Mouse (Mus musculus): ENCODE measurements at regions not wholly inside any gene's neighbourhood (a gene's known extent, or its start where the extent isn't known, plus 50 kb on each side); places are given as distances from the start of the nearest gene placed in this dataset.
"Not testable (repeated sequence)": the region's sequence is repeated elsewhere in the genome, so short reads cannot be mapped to it uniquely, and the experiment has no call there.

GRCm38 (mm10) chr9:30599756-30600155 lies 172.8 kb downstream of the Snx19 start:
- intact Hi-C loops (cut with DNase I), result no loop called here
- DNase-seq (ENCODE audit: low spot score in 2 of 2), result no peak

GRCm38 (mm10) chr9:30597691-30598090 lies 170.8 kb downstream of the Snx19 start:
- no peak for DNase-seq (ENCODE audit: low spot score in 2 of 2)
- intact Hi-C loops (cut with DNase I), result no loop called here

GRCm38 (mm10) chr9:30597092-30597491 lies 170.2 kb downstream of the Snx19 start:
- DNase-seq (ENCODE audit: low spot score in 2 of 2); intact Hi-C loops (cut with DNase I): not testable (repeated sequence)

- no peak for DNase-seq (ENCODE audit: low spot score in 2 of 2)
- intact Hi-C loops (cut with DNase I), result no loop called here
Measured at GRCm38 (mm10) chr9:30592601-30593000, 165.7 kb downstream of the Snx19 start.

GRCm38 (mm10) chr9:30591246-30591645 lies 164.3 kb downstream of the Snx19 start:
- DNase-seq (ENCODE audit: low spot score in 2 of 2), result no peak
- intact Hi-C loops (cut with DNase I), result no loop called here

GRCm38 (mm10) chr9:30590661-30591179 lies 163.8 kb downstream of the Snx19 start:
- intact Hi-C loops (cut with DNase I), result no loop called here
- peak; percentile 22 to 24 for DNase-seq (ENCODE audit: low spot score in 2 of 2)

GRCm38 (mm10) chr9:30581271-30581821 lies 154.4 kb downstream of the Snx19 start:
- no peak for DNase-seq (ENCODE audit: low spot score in 2 of 2)
- intact Hi-C loops (cut with DNase I), result no loop called here

GRCm38 (mm10) chr9:30580500-30580899 lies 153.6 kb downstream of the Snx19 start:
- intact Hi-C loops (cut with DNase I), result no loop called here
- DNase-seq (ENCODE audit: low spot score in 2 of 2), result no peak

- DNase-seq (ENCODE audit: low spot score in 2 of 2), result no peak
Measured at GRCm38 (mm10) chr9:30578213-30578612, 151.3 kb downstream of the Snx19 start.

GRCm38 (mm10) chr9:30577243-30577642 lies 150.3 kb downstream of the Snx19 start:
- no peak for DNase-seq (ENCODE audit: low spot score in 2 of 2)
- intact Hi-C loops (cut with DNase I), result no loop called here

More at GRCm38 (mm10) chr9:30578213-30578612, 151.3 kb downstream of the Snx19 start:
- intact Hi-C loops (cut with DNase I), result no loop called here

- intact Hi-C loops (cut with DNase I), result no loop called here
- no peak for DNase-seq (ENCODE audit: low spot score in 2 of 2)
Measured at GRCm38 (mm10) chr9:30575531-30575930, 148.6 kb downstream of the Snx19 start.

- intact Hi-C loops (cut with DNase I), result no loop called here
- no peak for DNase-seq (ENCODE audit: low spot score in 2 of 2)
Measured at GRCm38 (mm10) chr9:30573294-30573693, 146.4 kb downstream of the Snx19 start.

- intact Hi-C loops (cut with DNase I), result no loop called here
- no peak for DNase-seq (ENCODE audit: low spot score in 2 of 2)
Measured at GRCm38 (mm10) chr9:30571014-30571413, 144.1 kb downstream of the Snx19 start.

- no peak for DNase-seq (ENCODE audit: low spot score in 2 of 2)
- intact Hi-C loops (cut with DNase I), result loop anchor here (5.0 kb wide), 1 partner anchor 372 kb away; no protein-coding TSS in a partner anchor
Measured at GRCm38 (mm10) chr9:30564765-30565680, 138.1 kb downstream of the Snx19 start.

- DNase-seq (ENCODE audit: low spot score in 2 of 2), result no peak
- intact Hi-C loops (cut with DNase I), result loop anchor here (5.0 kb wide), 1 partner anchor 374 kb away; no protein-coding TSS in a partner anchor
Measured at GRCm38 (mm10) chr9:30563399-30563798, 136.5 kb downstream of the Snx19 start.

GRCm38 (mm10) chr9:30554908-30555307 lies 128.0 kb downstream of the Snx19 start:
- DNase-seq (ENCODE audit: low spot score in 2 of 2), result no peak
- intact Hi-C loops (cut with DNase I), result loop anchor here (10.0 kb wide), 1 partner anchor 70 kb away; no protein-coding TSS in a partner anchor

GRCm38 (mm10) chr9:30552721-30553120 lies 125.8 kb downstream of the Snx19 start:
- DNase-seq (ENCODE audit: low spot score in 2 of 2), result no peak
- intact Hi-C loops (cut with DNase I), result loop anchor here (10.0 kb wide), 1 partner anchor 68 kb away; no protein-coding TSS in a partner anchor

- intact Hi-C loops (cut with DNase I), result loop anchor here (10.0 kb wide), 1 partner anchor 65 kb away; no protein-coding TSS in a partner anchor
- no peak for DNase-seq (ENCODE audit: low spot score in 2 of 2)
Measured at GRCm38 (mm10) chr9:30549892-30550515, 123.1 kb downstream of the Snx19 start.

GRCm38 (mm10) chr9:30539858-30540257 lies 113.0 kb downstream of the Snx19 start:
- intact Hi-C loops (cut with DNase I), result no loop called here
- no peak for DNase-seq (ENCODE audit: low spot score in 2 of 2)

GRCm38 (mm10) chr9:30536508-30537100 lies 109.7 kb downstream of the Snx19 start:
- intact Hi-C loops (cut with DNase I), result no loop called here
- no peak for DNase-seq (ENCODE audit: low spot score in 2 of 2)
